Mouse (Mus musculus) right cerebral cortex, adult 2 months (tissue): ENCODE measurements at regions not wholly inside any gene's neighbourhood (a gene's known extent, or its start where the extent isn't known, plus 50 kb on each side); places are given as distances from the start of the nearest gene placed in this dataset.

ENCODE experiments used
- DNase-seq, 2 experiments: peaks; one replicate each; pipeline ENCODE4 v3.0.0; 2021 to 2022; ENCODE audit warnings: low spot score in 2 of 2

GRCm38 (mm10) chr1:108339827-108340226 lies 750.0 kb downstream of the Serpinb8 start:
- DNase-seq = no peak

- no peak for DNase-seq
Measured at GRCm38 (mm10) chr1:108341352-108341751, 751.5 kb downstream of the Serpinb8 start.

- no peak for DNase-seq
Measured at GRCm38 (mm10) chr1:108363788-108364187, 774.0 kb downstream of the Serpinb8 start.

GRCm38 (mm10) chr1:108369904-108370600 lies 780.2 kb downstream of the Serpinb8 start:
- DNase-seq = no peak

- no peak for DNase-seq
Measured at GRCm38 (mm10) chr1:108389930-108390329, 800.1 kb downstream of the Serpinb8 start.

- no peak for DNase-seq
Measured at GRCm38 (mm10) chr1:108390497-108390896, 800.7 kb downstream of the Serpinb8 start.

- no peak for DNase-seq
Measured at GRCm38 (mm10) chr1:108439845-108440244, 850.0 kb downstream of the Serpinb8 start.

GRCm38 (mm10) chr1:108452776-108453175 lies 863.0 kb downstream of the Serpinb8 start:
- no peak for DNase-seq

- no peak for DNase-seq
Measured at GRCm38 (mm10) chr1:108472031-108472430, 882.2 kb downstream of the Serpinb8 start.

GRCm38 (mm10) chr1:108498854-108499253 lies 909.0 kb downstream of the Serpinb8 start:
- DNase-seq = no peak

GRCm38 (mm10) chr1:108527424-108527823 lies 937.6 kb downstream of the Serpinb8 start:
- no peak for DNase-seq

- DNase-seq = no peak
Measured at GRCm38 (mm10) chr1:108538238-108538637, 948.4 kb downstream of the Serpinb8 start.

- DNase-seq = no peak
Measured at GRCm38 (mm10) chr1:108548721-108549120, 958.9 kb downstream of the Serpinb8 start.

GRCm38 (mm10) chr1:108558882-108559281 lies 969.1 kb downstream of the Serpinb8 start:
- DNase-seq = no peak

GRCm38 (mm10) chr1:108562981-108563380 lies 973.2 kb downstream of the Serpinb8 start:
- no peak for DNase-seq

- peak in 1 of 2 experiments; percentile 1 for DNase-seq
Measured at GRCm38 (mm10) chr1:108571977-108572376, 982.2 kb downstream of the Serpinb8 start.

GRCm38 (mm10) chr1:108572765-108573164 lies 983.0 kb downstream of the Serpinb8 start:
- DNase-seq = no peak

GRCm38 (mm10) chr1:108576806-108577205 lies 987.0 kb downstream of the Serpinb8 start:
- DNase-seq = no peak

GRCm38 (mm10) chr1:108577793-108578192 lies 988.0 kb downstream of the Serpinb8 start:
- DNase-seq = no peak

- no peak for DNase-seq
Measured at GRCm38 (mm10) chr1:108592720-108593422, 1003.1 kb downstream of the Serpinb8 start.

GRCm38 (mm10) chr1:108597129-108597528 lies 1007.3 kb downstream of the Serpinb8 start:
- no peak for DNase-seq
